Mouse (Mus musculus) megakaryocyte, embryonic 14.5 days (primary cell): ENCODE measurements around the gene Uaca.

Experiments used
- FLI1 ChIP-seq: IDR thresholded peaks from 2 replicates; pipeline ENCODE4 v1.6.1; 2012; ENCODE audit warnings: low read length, inconsistent platforms, mixed read lengths
- GATA1 ChIP-seq: IDR thresholded peaks from 3 replicates; pipeline ENCODE4 v1.6.1; 2012; ENCODE audit warnings: mixed read lengths, low read length, inconsistent platforms, borderline replicate concordance

GRCm38 (mm10) chr9:60787517-60788110, 6.7 kb upstream of the Uaca start:
- TF ChIP-seq GATA1 (no peak), FLI1 (no peak)
